Mouse (Mus musculus): ENCODE measurements around the gene Vmn2r40.
"Not testable (repeated sequence)": the region's sequence is repeated elsewhere in the genome, so short reads cannot be mapped to it uniquely, and the experiment has no call there.

The Vmn2r40 gene

DNA sequence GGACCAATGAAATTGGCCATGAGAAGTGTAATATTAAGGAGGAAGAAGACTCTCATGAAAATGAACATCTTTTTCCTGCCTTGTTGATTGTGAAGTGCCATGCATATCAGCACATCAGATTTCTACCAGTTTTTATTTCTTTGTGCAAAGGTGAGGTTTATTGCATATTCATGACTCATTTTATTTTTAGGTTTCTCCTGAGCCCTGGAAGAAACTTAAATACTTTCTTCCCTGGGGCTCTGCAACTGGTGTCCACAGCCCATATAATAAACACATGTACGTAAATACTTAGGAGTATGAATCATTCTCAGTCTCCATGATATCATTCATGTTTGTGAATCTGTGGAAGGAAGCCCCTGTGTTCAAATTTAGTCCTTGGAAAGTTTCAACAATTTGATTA, at the start of gene Vmn2r40:
Vmn2r40 (minus strand) TSS at position 101 of the 400 bp plus-strand sequence.
- DNase-seq = not testable (repeated sequence)

Data from thymus, postnatal 14 days (tissue).